Mouse (Mus musculus) stomach, postnatal 0 days (tissue): ENCODE results near the gene Card9.

Experiments used
- CTCF ChIP-seq: IDR thresholded peaks from 2 replicates; pipeline ENCODE4 v1.5.1; 2016; ENCODE audit warnings: antibody characterized with exemption, low read depth, mild to moderate bottlenecking, moderate library complexity
- EP300 ChIP-seq: optimal IDR thresholded peaks from 2 replicates; pipeline ENCODE3; 2016; ENCODE audit warnings: antibody characterized with exemption

GRCm38 (mm10) chr2:26363481-26363880, 2.8 kb upstream of the Card9 start:
- TF ChIP-seq CTCF (no peak), EP300 (no peak)
